Mouse (Mus musculus) MEL (cell line): ENCODE results near the gene Dhcr7. TPM values are rescaled to one million over a fixed set of nuclear protein-coding genes. Genes with fewer than 3 reads are reported as not detected.

Source experiments
- DNase-seq: peaks from one replicate; pipeline ENCODE4 v3.0.0; 2011; ENCODE audit warnings: low read depth, low spot score
- H3K27ac ChIP-seq: 2 replicates; pipeline ENCODE4 v1.5.1; 2012; ENCODE audit warnings: low read depth, mild to moderate bottlenecking, control low read depth, low read length, moderate library complexity; ENCODE audit not compliant: control insufficient read depth
- H3K27me3 ChIP-seq, 2 experiments: fragments of 150-350 bp in 1 of 2; sonication (generic) in 1 of 2; 2 replicates each; pipeline ENCODE4 v1.6.1; 2012; ENCODE audit warnings: low read length in 2 of 2, mild to moderate bottlenecking in 2 of 2, improper control_type of control experiment in 1 of 2, moderate library complexity in 1 of 2; ENCODE audit not compliant: insufficient read depth in 2 of 2, control insufficient read depth in 1 of 2
- H3K36me3 ChIP-seq, 2 experiments: 2 replicates each; pipeline ENCODE4 v1.6.1; 2012 to 2014; ENCODE audit warnings: low read length in 2 of 2, improper control_type of control experiment in 1 of 2, inconsistent platforms in 1 of 2, mild to moderate bottlenecking in 1 of 2; ENCODE audit not compliant: insufficient read depth in 2 of 2, control insufficient read depth in 1 of 2
- H3K4me1 ChIP-seq, 2 experiments: fragments of 150-350 bp in 1 of 2; sonication (generic) in 1 of 2; 2 replicates each; pipeline ENCODE4 v1.6.1; 2012; ENCODE audit warnings: low read length in 2 of 2, improper control_type of control experiment in 1 of 2, mild to moderate bottlenecking in 1 of 2; ENCODE audit not compliant: insufficient read depth in 2 of 2, control insufficient read depth in 1 of 2
- H3K4me3 ChIP-seq, 2 experiments: fragments of 150-350 bp in 1 of 2; sonication (generic) in 1 of 2; 2 replicates each; pipeline ENCODE4 v1.5.1; 2012; ENCODE audit warnings: low read depth in 2 of 2, low read length in 2 of 2, mild to moderate bottlenecking in 2 of 2, moderate library complexity in 2 of 2, control low read depth in 1 of 2, improper control_type of control experiment in 1 of 2; ENCODE audit not compliant: control insufficient read depth in 1 of 2, insufficient read depth in 1 of 2
- H3K79me2 ChIP-seq: 2 replicates; pipeline ENCODE4 v1.6.1; 2012; ENCODE audit warnings: mild to moderate bottlenecking, low read length, moderate library complexity; ENCODE audit not compliant: control insufficient read depth, poor library complexity, insufficient read depth
- H3K9ac ChIP-seq: 2 replicates; pipeline ENCODE4 v1.6.1; 2012; ENCODE audit warnings: low read depth, mild to moderate bottlenecking, control low read depth, low read length, moderate library complexity; ENCODE audit not compliant: control insufficient read depth, poor library complexity, severe bottlenecking
- H3K9me3 ChIP-seq: fragments of 150-350 bp; sonication (generic); replicated peaks from 2 replicates; pipeline ENCODE4 v1.6.1; 2012; ENCODE audit warnings: mild to moderate bottlenecking, low read length, improper control_type of control experiment, moderate library complexity; ENCODE audit not compliant: insufficient read depth
- BHLHE40 ChIP-seq: IDR thresholded peaks from 2 replicates; pipeline ENCODE4 v1.6.1; 2012; ENCODE audit warnings: low read depth, mild to moderate bottlenecking, inconsistent platforms, low read length, improper control_type of control experiment, borderline replicate concordance
- CHD1 ChIP-seq: IDR thresholded peaks from 2 replicates; pipeline ENCODE4 v1.6.1; 2012; ENCODE audit warnings: low read depth, mild to moderate bottlenecking, inconsistent platforms, low read length, improper control_type of control experiment
- CHD2 ChIP-seq: IDR thresholded peaks from 2 replicates; pipeline ENCODE4 v1.6.1; 2011; ENCODE audit warnings: low read length, improper control_type of control experiment
- CTCF ChIP-seq, 3 experiments: IDR thresholded peaks in 2 of 3; conservative IDR thresholded peaks in 1 of 3; 2 replicates each; pipeline ENCODE4 v1.5.1; 2011 to 2012; ENCODE audit warnings: low read length in 3 of 3, low read depth in 2 of 3, mild to moderate bottlenecking in 2 of 3, improper control_type of control experiment in 1 of 3, inconsistent platforms in 1 of 3, mixed read lengths in 1 of 3, moderate library complexity in 1 of 3; ENCODE audit not compliant: control insufficient read depth in 1 of 3, insufficient read depth in 1 of 3, poor library complexity in 1 of 3, severe bottlenecking in 1 of 3
- E2F4 ChIP-seq: IDR thresholded peaks from 2 replicates; pipeline ENCODE4 v1.6.1; 2011; ENCODE audit warnings: low read depth, low read length, improper control_type of control experiment, borderline replicate concordance
- ELF1 ChIP-seq: IDR thresholded peaks from 2 replicates; pipeline ENCODE4 v1.6.1; 2014; ENCODE audit warnings: low read depth, mild to moderate bottlenecking, inconsistent platforms, low read length, improper control_type of control experiment, moderate library complexity
- ETS1 ChIP-seq: IDR thresholded peaks from 2 replicates; pipeline ENCODE4 v1.6.1; 2012; ENCODE audit warnings: low read depth, mild to moderate bottlenecking, inconsistent platforms, low read length, improper control_type of control experiment, moderate library complexity
- GABPA ChIP-seq: IDR thresholded peaks from 2 replicates; pipeline ENCODE4 v1.6.1; 2012; ENCODE audit warnings: low read depth, mild to moderate bottlenecking, inconsistent platforms, low read length, improper control_type of control experiment, moderate library complexity
- GATA1 ChIP-seq: IDR thresholded peaks from 2 replicates; pipeline ENCODE4 v1.6.1; 2011; ENCODE audit warnings: low read depth, low read length, improper control_type of control experiment
- HCFC1 ChIP-seq: IDR thresholded peaks from 2 replicates; pipeline ENCODE4 v1.6.1; 2012; ENCODE audit warnings: low read depth, mild to moderate bottlenecking, inconsistent platforms, low read length, improper control_type of control experiment, moderate library complexity
- JUND ChIP-seq: IDR thresholded peaks from 2 replicates; pipeline ENCODE4 v1.6.1; 2011; ENCODE audit warnings: low read depth, mild to moderate bottlenecking, improper control_type of control experiment, low read length
- MAX ChIP-seq: IDR thresholded peaks from 2 replicates; pipeline ENCODE4 v1.6.1; 2011; ENCODE audit warnings: low read length, improper control_type of control experiment
- MAZ ChIP-seq: IDR thresholded peaks from 2 replicates; pipeline ENCODE4 v1.6.1; 2012; ENCODE audit warnings: low read depth, mild to moderate bottlenecking, inconsistent platforms, low read length, improper control_type of control experiment
- MXI1 ChIP-seq: IDR thresholded peaks from 2 replicates; pipeline ENCODE4 v1.6.1; 2011; ENCODE audit warnings: mild to moderate bottlenecking, low read depth, low read length, improper control_type of control experiment
- MYC ChIP-seq: IDR thresholded peaks from 2 replicates; pipeline ENCODE4 v1.6.1; 2011; ENCODE audit warnings: low read depth, mild to moderate bottlenecking, low read length, improper control_type of control experiment, moderate library complexity
- NELFE ChIP-seq: IDR thresholded peaks from 2 replicates; pipeline ENCODE4 v1.6.1; 2011; ENCODE audit warnings: low read depth, low read length, improper control_type of control experiment
- NRF1 ChIP-seq: IDR thresholded peaks from 2 replicates; pipeline ENCODE4 v1.6.1; 2014; ENCODE audit warnings: low read depth, mild to moderate bottlenecking, inconsistent platforms, low read length, improper control_type of control experiment, moderate library complexity; ENCODE audit not compliant: poor library complexity, insufficient read depth, severe bottlenecking
- POLR2A ChIP-seq, 2 experiments: IDR thresholded peaks; 2 replicates each; pipeline ENCODE4 v1.6.1; 2011 to 2012; ENCODE audit warnings: low read length in 2 of 2, mild to moderate bottlenecking in 2 of 2, control low read depth in 1 of 2, improper control_type of control experiment in 1 of 2, low read depth in 1 of 2, moderate library complexity in 1 of 2; ENCODE audit not compliant: control insufficient read depth in 1 of 2, insufficient read depth in 1 of 2, poor library complexity in 1 of 2
- RCOR1 ChIP-seq: IDR thresholded peaks from 2 replicates; pipeline ENCODE4 v1.6.1; 2012; ENCODE audit warnings: low read depth, mild to moderate bottlenecking, inconsistent platforms, low read length, improper control_type of control experiment
- SIN3A ChIP-seq: IDR thresholded peaks from 2 replicates; pipeline ENCODE4 v1.6.1; 2012; ENCODE audit warnings: low read length, improper control_type of control experiment, inconsistent platforms
- TAL1 ChIP-seq: IDR thresholded peaks from 2 replicates; pipeline ENCODE4 v1.6.1; 2012; ENCODE audit warnings: mild to moderate bottlenecking, inconsistent platforms, low read length, moderate library complexity, mixed read lengths
- TBP ChIP-seq: IDR thresholded peaks from 2 replicates; pipeline ENCODE4 v1.8.0; 2011; ENCODE audit warnings: low read depth, low read length, improper control_type of control experiment
- TCF12 ChIP-seq: IDR thresholded peaks from 2 replicates; pipeline ENCODE4 v1.6.1; 2014; ENCODE audit warnings: low read depth, mild to moderate bottlenecking, inconsistent platforms, low read length, improper control_type of control experiment, moderate library complexity
- UBTF ChIP-seq: IDR thresholded peaks from 2 replicates; pipeline ENCODE4 v1.6.1; 2012; ENCODE audit warnings: low read depth, mild to moderate bottlenecking, inconsistent platforms, low read length, improper control_type of control experiment, moderate library complexity, borderline replicate concordance; ENCODE audit not compliant: insufficient read depth
- USF1 ChIP-seq: IDR thresholded peaks from 2 replicates; pipeline ENCODE4 v1.6.1; 2014; ENCODE audit warnings: low read depth, mild to moderate bottlenecking, inconsistent platforms, low read length, improper control_type of control experiment, moderate library complexity
- USF2 ChIP-seq, 2 experiments: IDR thresholded peaks; 2 replicates each; pipeline ENCODE4 v1.6.1; 2011 to 2012; ENCODE audit warnings: improper control_type of control experiment in 2 of 2, low read length in 2 of 2, borderline replicate concordance in 1 of 2, inconsistent platforms in 1 of 2, low read depth in 1 of 2, mild to moderate bottlenecking in 1 of 2; ENCODE audit not compliant: insufficient read depth in 1 of 2
- ZKSCAN1 ChIP-seq: IDR thresholded peaks from 2 replicates; pipeline ENCODE4 v1.6.1; 2012; ENCODE audit warnings: low read depth, mild to moderate bottlenecking, inconsistent platforms, low read length, improper control_type of control experiment, moderate library complexity
- ZNF384 ChIP-seq: IDR thresholded peaks from 2 replicates; pipeline ENCODE4 v1.6.1; 2012; ENCODE audit warnings: low read depth, mild to moderate bottlenecking, inconsistent platforms, low read length, improper control_type of control experiment
- polyA plus RNA-seq, 2 experiments: library from polyadenylated mRNA; stranded (reverse) in 1 of 2; unstranded in 1 of 2; fragments of >175 nt in 1 of 2; fragments of >200 nt in 1 of 2; gene quantifications; 2 replicates each; pipeline versions ENCODE4 v1.2.1 to v1.2.4; 2012; ENCODE audit warnings: low replicate concordance in 2 of 2, low read depth in 1 of 2; ENCODE audit not compliant: insufficient read length in 2 of 2, insufficient read depth in 1 of 2, missing spikeins in 1 of 2
- total RNA-seq: library from RNA; depleted of rRNA; stranded (reverse); fragments of 300-350 nt; gene quantifications from 2 replicates; pipeline ENCODE4 v1.2.3, GENCODE M21; 2012

Dhcr7 gene
- total and polyA plus RNA-seq, 3 experiments = 12.7 to 40.7 TPM; not detected in 1

DNA sequence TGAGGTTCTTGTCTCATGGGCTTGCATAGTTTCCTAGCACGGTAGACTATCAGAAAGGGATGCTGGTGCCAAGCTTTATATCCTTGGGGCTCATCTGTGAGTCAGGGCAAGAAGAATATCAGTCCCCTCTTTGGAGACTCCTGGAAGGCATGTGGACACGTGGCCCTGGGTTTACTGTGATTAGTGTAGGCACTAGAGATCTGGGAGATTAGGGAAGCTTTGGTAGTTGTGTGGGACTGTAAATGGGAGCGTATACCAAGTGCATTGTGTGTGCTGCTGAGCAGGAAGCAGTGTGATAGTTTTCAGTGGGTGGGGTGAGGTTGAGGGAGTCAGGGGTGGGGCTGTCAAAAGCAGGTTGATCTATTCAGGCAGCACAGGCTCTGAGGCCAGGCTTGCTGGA lies 12.0 kb downstream of the Dhcr7 start:
- Histone ChIP-seq H3K36me3 (peaks cover 0 to 3% of the 10 kb centered on the region in 2 experiments; a peak in 2 of 4 replicates), H3K4me1 (peaks cover 0 to 4% of the 10 kb centered on the region in 2 experiments; a peak in 2 of 4 replicates), H3K9ac (no peak overlapping the region), H3K27me3 (no peaks in the 10 kb centered on the region), H3K27ac (no peak overlapping the region), H3K79me2 (peaks cover 4% of the 10 kb centered on the region; the same call in 1 of the 2 replicates), H3K9me3 (no peaks in the 10 kb centered on the region), H3K4me3 (no peak overlapping the region)
- TF ChIP-seq E2F4 = no peak
- no peak for TF ChIP-seq CHD1
- TF ChIP-seq USF1 = no peak
- no peak for TF ChIP-seq ZNF384
- no peak for TF ChIP-seq NRF1
- no peak for TF ChIP-seq POLR2A (IDR thresholded peaks at IDR 0.05; ENCODE audit: control insufficient read depth in 1 of 2, insufficient read depth in 1 of 2, low read depth in 1 of 2, low read length in 2 of 2, poor library complexity in 1 of 2)
- TF ChIP-seq TAL1 = no peak
- TF ChIP-seq UBTF = no peak
- no peak for TF ChIP-seq JUND
- no peak for TF ChIP-seq USF2 (IDR thresholded peaks at IDR 0.05; ENCODE audit: borderline replicate concordance in 1 of 2, insufficient read depth in 1 of 2, low read depth in 1 of 2, low read length in 2 of 2)
- no peak for TF ChIP-seq ELF1
- no peak for TF ChIP-seq ZKSCAN1
- no peak for TF ChIP-seq CTCF (IDR thresholded peaks at IDR 0.05 in 2 of 3, conservative IDR thresholded peaks at IDR 0.05 in 1 of 3; ENCODE audit: control insufficient read depth in 1 of 3, insufficient read depth in 1 of 3, low read depth in 2 of 3, low read length in 3 of 3, poor library complexity in 1 of 3, severe bottlenecking in 1 of 3)
- TF ChIP-seq GATA1 = no peak
- TF ChIP-seq NELFE = no peak
- no peak for TF ChIP-seq MXI1
- no peak for TF ChIP-seq GABPA
- no peak for TF ChIP-seq MYC
- no peak for TF ChIP-seq RCOR1
- no peak for TF ChIP-seq CHD2
- no peak for DNase-seq

DNA sequence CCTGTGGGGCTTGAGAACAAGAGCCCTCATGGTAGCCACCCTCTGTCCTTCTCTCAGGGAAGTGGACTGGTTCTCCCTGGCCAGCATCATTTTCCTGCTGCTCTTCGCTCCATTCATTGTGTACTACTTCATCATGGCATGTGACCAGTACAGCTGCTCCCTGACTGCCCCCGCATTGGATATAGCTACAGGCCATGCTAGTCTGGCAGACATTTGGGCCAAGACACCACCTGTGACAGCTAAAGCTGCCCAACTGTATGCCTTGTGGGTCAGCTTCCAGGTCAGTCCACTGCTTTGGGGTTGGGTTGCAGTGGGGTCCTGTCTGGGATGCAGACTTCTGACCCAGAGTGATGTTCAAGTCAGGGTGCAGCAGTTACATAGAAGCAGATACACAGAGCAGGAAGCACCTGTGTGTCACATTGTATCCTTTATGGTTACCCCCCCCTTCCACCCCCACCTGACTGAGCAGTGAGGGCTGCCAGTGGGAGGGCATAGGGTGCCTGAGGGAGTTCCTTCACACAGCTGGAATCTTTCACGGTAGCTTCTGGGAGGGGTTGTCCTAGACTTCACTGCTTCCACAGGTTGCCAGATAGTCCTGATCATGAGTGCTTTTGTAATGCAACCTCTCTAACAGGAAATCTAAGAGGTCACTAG lies 14.9 kb downstream of the Dhcr7 start:
- Histone ChIP-seq H3K36me3 (peaks cover 0 to 2% of the 10 kb centered on the region in 2 experiments; a peak in 2 of 4 replicates), H3K27ac (no peak overlapping the region), H3K9ac (no peak overlapping the region), H3K9me3 (no peaks in the 10 kb centered on the region), H3K27me3 (no peaks in the 10 kb centered on the region), H3K4me3 (no peak overlapping the region), H3K79me2 (no peaks in the 10 kb centered on the region), H3K4me1 (no peaks in the 10 kb centered on the region)
- no peak for TF ChIP-seq TBP
- TF ChIP-seq TCF12 = no peak
- TF ChIP-seq USF1 = no peak
- no peak for TF ChIP-seq CTCF (IDR thresholded peaks at IDR 0.05 in 2 of 3, conservative IDR thresholded peaks at IDR 0.05 in 1 of 3; ENCODE audit: control insufficient read depth in 1 of 3, insufficient read depth in 1 of 3, low read depth in 2 of 3, low read length in 3 of 3, poor library complexity in 1 of 3, severe bottlenecking in 1 of 3)
- no peak for TF ChIP-seq MYC
- TF ChIP-seq HCFC1 = no peak
- TF ChIP-seq MAZ = no peak
- no peak for TF ChIP-seq MAX
- no peak for TF ChIP-seq BHLHE40
- TF ChIP-seq ELF1 = no peak
- no peak for TF ChIP-seq ETS1
- no peak for TF ChIP-seq ZKSCAN1
- TF ChIP-seq SIN3A = no peak
- no peak for DNase-seq
